Mouse (Mus musculus) lung, postnatal 0 days (tissue): ENCODE measurements at regions not wholly inside any gene's neighbourhood (a gene's known extent, or its start where the extent isn't known, plus 50 kb on each side); places are given as distances from the start of the nearest gene placed in this dataset.

Source experiments
- ATAC-seq: fragments of 200-750 bp; cut with Nextera tagmentation; 2 replicates; pipeline ENCODE4 v1.8.0; 2017; ENCODE audit warnings: moderate library complexity
- DNase-seq: peaks from one replicate; pipeline ENCODE4 v3.0.0-alpha.2; 2016; ENCODE audit warnings: low spot score
- H3K27ac ChIP-seq: fragments of 300-500 bp; sonication (generic); 2 replicates; pipeline ENCODE4 v1.5.1; 2014; ENCODE audit warnings: antibody characterized with exemption, mild to moderate bottlenecking, low read length, mixed read lengths
- H3K27me3 ChIP-seq: fragments of 300-500 bp; sonication (generic); replicated peaks from 2 replicates; pipeline ENCODE4 v1.6.1; 2014; ENCODE audit warnings: low read length, mixed read lengths; ENCODE audit not compliant: insufficient read depth
- H3K36me3 ChIP-seq: fragments of 300-500 bp; sonication (generic); 2 replicates; pipeline ENCODE4 v1.6.1; 2014; ENCODE audit warnings: low read length, mixed read lengths; ENCODE audit not compliant: insufficient read depth
- H3K4me1 ChIP-seq: fragments of 300-500 bp; sonication (generic); 2 replicates; pipeline ENCODE4 v1.6.1; 2014; ENCODE audit warnings: antibody characterized with exemption, low read depth, low read length, mixed read lengths; ENCODE audit not compliant: insufficient read depth
- H3K4me2 ChIP-seq: fragments of 300-500 bp; sonication (generic); replicated peaks from 2 replicates; pipeline ENCODE4 v1.6.1; 2014; ENCODE audit warnings: low read depth, mild to moderate bottlenecking, low read length, moderate library complexity, mixed read lengths
- H3K4me3 ChIP-seq: fragments of 300-500 bp; sonication (generic); 2 replicates; pipeline ENCODE4 v1.5.1; 2014; ENCODE audit warnings: low read depth, low read length
- H3K9ac ChIP-seq: fragments of 300-500 bp; sonication (generic); replicated peaks from 2 replicates; pipeline ENCODE4 v1.6.1; 2014; ENCODE audit warnings: low read depth, mild to moderate bottlenecking
- H3K9me3 ChIP-seq: fragments of 300-500 bp; sonication (generic); 2 replicates; pipeline ENCODE4 v1.6.1; 2016; ENCODE audit warnings: low read length, mixed read lengths
- CTCF ChIP-seq: IDR thresholded peaks from 2 replicates; pipeline ENCODE4 v1.5.1; 2016; ENCODE audit warnings: antibody characterized with exemption, mild to moderate bottlenecking
- EP300 ChIP-seq: IDR thresholded peaks from 2 replicates; pipeline ENCODE4 v1.6.1; 2016; ENCODE audit warnings: antibody characterized with exemption, mild to moderate bottlenecking, control low read depth
- WGBS: fragments of 180-500 bp; shearing (Covaris S2); extraction: QIAGEN DNeasy Blood & Tissue Kit; methylation state at CpG from one replicate; pipeline ENCODE4 v1.1.7; 2014; 5-methylcytosine and 5-hydroxymethylcytosine counted together

DNA sequence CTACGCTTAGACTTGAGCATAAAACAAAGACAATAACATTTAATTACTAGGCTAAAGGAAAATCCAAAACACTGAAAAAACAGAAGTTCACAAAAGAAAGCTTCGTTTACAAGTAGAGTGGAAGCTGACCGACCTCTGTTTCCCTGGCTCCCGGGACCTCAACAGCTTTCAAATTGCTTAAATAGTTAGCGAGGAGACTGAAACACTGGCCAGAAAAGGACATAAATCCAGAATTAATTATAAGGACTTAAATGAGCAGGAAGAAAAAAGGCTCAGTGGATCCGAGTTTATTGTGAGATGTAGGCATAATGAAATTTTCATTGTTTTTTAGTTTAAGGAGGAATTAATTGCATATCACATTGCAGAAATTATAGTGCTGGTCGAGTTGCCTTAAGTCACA is 754.4 kb downstream of the Kcnj2 start:
- DNase-seq = no peak
- H3K36me3 ChIP-seq = no peaks in the 10 kb centered on the region
- no peak overlapping the region for H3K4me3 ChIP-seq
- no peaks in the 10 kb centered on the region for H3K9me3 ChIP-seq
- no peaks in the 10 kb centered on the region for H3K4me1 ChIP-seq
- H3K27ac ChIP-seq = no peak overlapping the region
- TF ChIP-seq EP300 (no peak), CTCF (no peak)
- WGBS = 47% methylated on average over 7 of the region's 7 CpGs
- H3K4me2 ChIP-seq = no peak overlapping the region
- H3K27me3 ChIP-seq = no peaks in the 10 kb centered on the region
- no peak for ATAC-seq
- H3K9ac ChIP-seq = no peak overlapping the region

DNA sequence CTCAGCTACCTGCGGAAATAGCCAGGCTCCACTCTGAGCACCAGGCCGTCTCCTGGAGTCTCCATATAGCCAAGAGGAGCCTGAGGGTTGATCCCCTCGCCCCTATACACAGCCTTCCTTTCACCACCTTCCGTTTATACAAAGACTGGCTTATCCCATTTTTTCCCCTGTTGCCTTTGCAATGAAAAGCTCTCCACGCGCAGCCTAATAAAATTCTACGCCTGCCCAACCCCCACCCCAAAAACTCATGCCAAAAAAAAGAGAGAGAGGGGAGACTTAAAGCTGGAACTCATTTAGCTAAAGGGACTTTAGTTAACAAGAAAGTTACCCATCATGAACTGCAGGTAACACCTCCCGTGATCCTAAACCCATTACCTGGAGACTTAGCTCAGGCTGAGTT is 762.5 kb downstream of the Kcnj2 start:
- DNase-seq (no peak), ATAC-seq (no peak)
- no peak for TF ChIP-seq CTCF
- TF ChIP-seq EP300 = no peak
- Histone ChIP-seq H3K27me3 (no peaks in the 10 kb centered on the region), H3K9me3 (no peaks in the 10 kb centered on the region), H3K4me3 (no peak overlapping the region), H3K4me2 (no peak overlapping the region), H3K9ac (no peak overlapping the region), H3K4me1 (no peaks in the 10 kb centered on the region), H3K27ac (no peak overlapping the region), H3K36me3 (no peaks in the 10 kb centered on the region)
- WGBS = 77% methylated on average over 8 of the region's 8 CpGs

DNA sequence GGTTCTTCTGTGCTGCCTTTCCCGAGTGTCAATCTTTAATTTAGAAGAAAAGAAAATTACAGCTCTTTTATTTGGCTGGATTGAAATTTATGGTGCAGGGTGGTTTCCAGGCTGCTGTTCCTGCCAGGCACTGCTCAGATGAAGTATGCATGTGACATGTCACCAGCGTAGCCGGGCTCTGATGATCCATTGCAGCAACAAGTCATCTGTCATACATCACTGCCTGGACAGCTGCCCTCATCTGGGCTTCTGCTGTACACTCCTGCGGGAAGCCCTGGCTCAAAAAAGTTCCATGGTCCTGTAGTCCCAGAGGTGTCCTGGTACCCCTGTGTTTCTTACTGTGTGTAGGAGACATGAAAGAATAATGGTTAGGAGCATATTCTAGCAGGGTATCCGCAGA is 773.0 kb downstream of the Kcnj2 start:
- no peaks in the 10 kb centered on the region for H3K27me3 ChIP-seq
- H3K4me2 ChIP-seq = no peak overlapping the region
- no peak overlapping the region for H3K4me3 ChIP-seq
- H3K27ac ChIP-seq = no peak overlapping the region
- no peaks in the 10 kb centered on the region for H3K36me3 ChIP-seq
- WGBS = 53% methylated on average over 5 of the region's 5 CpGs
- no peak for TF ChIP-seq CTCF
- TF ChIP-seq EP300 = no peak
- no peaks in the 10 kb centered on the region for H3K4me1 ChIP-seq
- H3K9me3 ChIP-seq = no peaks in the 10 kb centered on the region
- no peak for ATAC-seq
- H3K9ac ChIP-seq = no peak overlapping the region
- no peak for DNase-seq

DNA sequence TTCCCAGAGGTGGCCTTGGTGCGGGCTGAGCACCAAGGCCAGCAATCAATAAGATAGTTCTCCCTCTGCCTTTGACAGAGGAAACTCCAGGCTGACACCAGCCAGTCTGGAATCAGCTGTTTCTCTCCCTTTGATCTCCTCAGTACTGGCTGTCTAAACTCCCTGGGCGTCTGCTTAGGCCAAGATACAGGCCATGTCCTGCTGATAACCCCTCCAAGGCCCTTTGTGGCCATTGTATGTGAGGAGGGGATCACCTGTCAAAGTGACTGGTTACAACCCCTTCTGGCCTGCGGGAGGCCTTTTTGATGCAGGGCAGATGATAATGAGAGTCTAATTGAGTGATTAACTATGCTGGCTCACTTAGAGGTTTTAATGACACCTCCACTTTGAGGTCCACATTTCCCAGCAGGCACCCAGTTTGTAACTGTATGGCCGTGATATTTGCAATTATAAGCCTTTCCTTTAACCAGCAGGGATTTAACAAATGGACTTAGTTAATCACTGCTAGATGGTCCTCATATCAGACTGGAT is 777.8 kb downstream of the Kcnj2 start:
- no peak for ATAC-seq
- no peak overlapping the region for H3K4me3 ChIP-seq
- no peak overlapping the region for H3K4me2 ChIP-seq
- no peaks in the 10 kb centered on the region for H3K27me3 ChIP-seq
- no peaks in the 10 kb centered on the region for H3K9me3 ChIP-seq
- 39% methylated on average over 4 of the region's 4 CpGs for WGBS
- H3K36me3 ChIP-seq = no peaks in the 10 kb centered on the region
- no peak overlapping the region for H3K27ac ChIP-seq
- DNase-seq = no peak
- no peaks in the 10 kb centered on the region for H3K4me1 ChIP-seq
- TF ChIP-seq EP300 = no peak
- TF ChIP-seq CTCF = no peak
- no peak overlapping the region for H3K9ac ChIP-seq

DNA sequence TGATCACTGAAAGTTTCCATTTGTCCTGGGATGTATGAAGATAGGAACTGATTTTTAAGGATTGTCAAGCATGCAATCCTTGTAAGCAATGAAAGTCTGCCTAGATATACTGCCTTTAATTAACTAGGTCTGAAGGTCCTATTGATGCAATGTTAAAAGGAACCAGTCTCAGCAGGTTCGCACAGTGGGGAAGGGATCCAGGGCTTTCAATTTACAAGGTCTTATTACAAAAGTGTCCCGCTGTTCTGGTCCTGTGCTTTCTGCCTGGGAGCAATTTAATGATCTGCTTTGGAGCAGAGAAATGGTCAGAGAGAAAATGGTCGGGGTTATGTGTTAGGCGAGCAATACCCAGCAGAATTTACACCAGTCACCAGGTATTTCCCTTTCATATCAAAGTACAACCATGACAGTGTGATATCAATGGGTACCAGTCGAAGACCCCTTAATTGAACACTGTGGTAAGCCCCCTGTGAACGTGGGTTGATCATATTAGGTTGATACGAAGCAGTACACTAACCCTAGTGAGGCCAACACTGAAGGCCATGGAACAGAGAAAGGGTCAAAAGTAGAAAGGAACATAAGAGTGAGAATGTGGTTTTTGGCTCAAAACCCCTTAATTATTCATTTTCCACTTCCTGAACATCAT is 778.5 kb downstream of the Kcnj2 start:
- TF ChIP-seq CTCF (no peak), EP300 (no peak)
- Histone ChIP-seq H3K4me3 (no peak overlapping the region), H3K4me2 (no peak overlapping the region), H3K9me3 (no peaks in the 10 kb centered on the region), H3K4me1 (no peaks in the 10 kb centered on the region), H3K36me3 (no peaks in the 10 kb centered on the region), H3K27ac (no peak overlapping the region), H3K9ac (no peak overlapping the region), H3K27me3 (no peaks in the 10 kb centered on the region)
- no peak for ATAC-seq
- 51% methylated on average over 7 of the region's 7 CpGs for WGBS
- DNase-seq = no peak

DNA sequence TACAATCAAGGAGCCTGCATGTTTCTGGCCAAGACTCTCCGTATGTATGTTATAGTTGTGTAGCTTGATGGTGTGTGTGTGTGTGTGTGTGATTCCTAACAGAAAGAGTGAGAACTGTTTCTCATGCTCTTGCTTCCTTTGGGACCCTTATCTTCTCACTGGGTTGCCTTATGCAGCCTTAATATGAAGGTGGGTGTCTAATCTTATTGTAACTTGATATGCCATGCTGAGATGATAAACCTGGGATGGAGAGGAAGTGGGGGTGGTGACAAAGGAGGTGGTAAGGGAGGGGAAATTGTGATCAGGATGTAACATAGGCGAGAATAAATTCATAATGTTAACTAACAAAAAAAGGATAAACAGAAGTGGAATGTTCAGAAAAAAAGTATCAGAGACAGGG is 791.3 kb downstream of the Kcnj2 start:
- WGBS = 53% methylated on average over 2 of the region's 2 CpGs
- H3K27ac ChIP-seq = no peak overlapping the region
- ATAC-seq = no peak

DNA sequence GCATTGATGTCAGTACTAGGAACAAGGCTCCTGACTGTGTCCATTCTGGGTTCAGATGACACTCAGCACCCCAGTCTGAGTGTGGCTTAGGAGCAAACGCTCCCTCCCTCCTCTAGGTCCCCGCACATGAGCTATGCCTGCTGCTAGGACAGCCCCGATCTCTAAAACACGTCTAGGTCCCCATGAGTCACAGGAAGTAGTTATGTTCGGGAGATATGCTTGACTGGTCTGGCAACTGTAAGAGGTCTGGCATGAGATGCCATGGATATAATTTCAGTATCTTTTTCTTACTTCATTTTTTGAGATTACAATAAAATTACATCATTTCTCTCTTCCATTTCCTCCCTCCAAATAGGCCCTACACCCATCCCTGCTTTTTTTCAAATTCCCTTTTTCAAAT is 792.1 kb downstream of the Kcnj2 start:
- DNase-seq (no peak), ATAC-seq (no peak)
- Histone ChIP-seq H3K27ac (no peak overlapping the region), H3K4me2 (no peak overlapping the region), H3K4me3 (no peak overlapping the region), H3K36me3 (no peaks in the 10 kb centered on the region), H3K4me1 (no peaks in the 10 kb centered on the region), H3K9me3 (no peaks in the 10 kb centered on the region), H3K9ac (no peak overlapping the region), H3K27me3 (no peaks in the 10 kb centered on the region)
- no peak for TF ChIP-seq EP300
- TF ChIP-seq CTCF = no peak
- WGBS = 56% methylated on average over 5 of the region's 5 CpGs

More for the DNA sequence above, 791.3 kb downstream of the Kcnj2 start:
- H3K4me2 ChIP-seq = no peak overlapping the region
- no peak overlapping the region for H3K4me3 ChIP-seq
- no peaks in the 10 kb centered on the region for H3K36me3 ChIP-seq
- H3K4me1 ChIP-seq = no peaks in the 10 kb centered on the region
- no peaks in the 10 kb centered on the region for H3K9me3 ChIP-seq
- no peak for DNase-seq
- TF ChIP-seq EP300 (no peak), CTCF (no peak)
- H3K9ac ChIP-seq = no peak overlapping the region
- no peaks in the 10 kb centered on the region for H3K27me3 ChIP-seq
